Mouse (Mus musculus) 3T3-L1 (cell line): ENCODE results near the gene Gm8011.
"Not testable (repeated sequence)": the region's sequence is repeated elsewhere in the genome, so short reads cannot be mapped to it uniquely, and the experiment has no call there.

ENCODE experiments used
- DNase-seq: peaks from one replicate; pipeline ENCODE4 v3.0.0-alpha.2; 2015; ENCODE audit warnings: low read depth, low spot score

Gene Gm8011

GRCm38 (mm10) chr14:42463581-42463980 lies at the start of gene Gm8011:
Gene Gm8011, plus strand, starts transcription at chr14:42463881.
- DNase-seq, result not testable (repeated sequence)

GRCm38 (mm10) chr14:42439573-42439972 lies 24.1 kb upstream of the Gm8011 start, which contains the start of gene Gm8005:
Gene Gm8005, minus strand, starts transcription at chr14:42439673.
- not testable (repeated sequence) for DNase-seq

GRCm38 (mm10) chr14:42502249-42502648 lies 38.6 kb downstream of the Gm8011 start, which contains the start of gene Gm8020:
Gene Gm8020, minus strand, starts transcription at chr14:42502349.
- DNase-seq, result not testable (repeated sequence)
